Mouse (Mus musculus): ENCODE measurements at regions not wholly inside any gene's neighbourhood (a gene's known extent, or its start where the extent isn't known, plus 50 kb on each side); places are given as distances from the start of the nearest gene placed in this dataset.

DNA sequence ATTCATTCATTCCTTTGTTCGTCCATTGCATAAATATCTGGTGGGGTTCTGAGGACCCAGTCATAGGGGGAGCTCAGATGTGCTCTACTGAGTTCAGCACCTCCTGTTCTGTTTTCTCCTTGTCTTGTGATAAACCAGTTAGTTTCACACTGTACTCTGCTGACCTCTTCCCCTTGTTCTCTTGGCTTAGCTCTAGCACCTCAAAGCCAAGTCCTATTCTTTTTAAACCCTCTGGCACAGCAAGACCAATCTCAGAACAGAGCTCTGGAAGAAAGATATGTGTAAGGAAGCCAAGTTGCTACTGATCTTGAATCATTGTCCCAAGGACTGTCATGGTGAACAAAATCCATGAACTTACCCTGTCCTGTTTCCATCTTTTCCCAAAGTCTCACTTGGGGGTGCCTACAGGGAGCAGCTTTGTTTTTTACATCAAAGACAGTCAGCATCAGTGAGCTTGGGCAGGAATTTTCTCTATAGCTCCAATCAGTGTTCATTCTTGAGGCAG lies 402.4 kb upstream of the Cdh5 start:
- no peak for TF ChIP-seq CTCF (IDR thresholded peaks at IDR 0.05; ENCODE audit: low read depth)
- TF ChIP-seq EP300 (IDR thresholded peaks at IDR 0.05; ENCODE audit: low read depth), result no peak
